ENCODE assay signal across 13 mouse cellular contexts in genomic region chr2:129580656-129581055, GRCm38 (mm10). TPM values are rescaled to one million over a fixed set of nuclear protein-coding genes. Genes with fewer than 3 reads are reported as not detected.
A peak's percentile ranks its signal among the peaks of the same experiment; 100 is the strongest.
DNase-seq lines count a peak whose midpoint lies in the region; ATAC-seq and TF ChIP-seq lines count a peak whose summit lies in the region.
"Had no signal": no experiment of that assay in that cellular context is flagged by ENCODE, and none has a peak within 500 bp of the region (broad histone marks: within the 10 kb centered on the region; RNA-seq: fewer than 3 reads in every experiment).

No protein-coding gene starts in this region.

- CTCF ChIA-PET in Patski (lab: Charles Lee): no interaction called here

- no peak overlapping the region for H3K9ac ChIP-seq in liver, embryonic 11.5 days (ENCODE audit: low read depth, low read length)

- intact Hi-C loops in gastrocnemius, postnatal 14 days (cut with DNase I; ENCODE audit: low total_unique reads): loop anchor here (10.0 kb wide), 1 partner anchor 76 kb away; no protein-coding TSS in a partner anchor

- H3K4me3 ChIP-seq in liver, embryonic 11.5 days (ENCODE audit: low read depth, low read length): no peak overlapping the region
- no peak overlapping the region for H3K4me3 ChIP-seq in thymus, adult 2 months (ENCODE audit: control insufficient read depth, insufficient read depth, low read length)

- TF ChIP-seq POLR2A in thymus, adult 2 months (IDR thresholded peaks at IDR 0.05; ENCODE audit: control insufficient read depth, extremely low read depth, insufficient read depth, low read length, poor library complexity): no peak

- WGBS in liver, embryonic 11.5 days: 75% methylated on average over 4 of the region's 4 CpGs
- WGBS in thymus, adult 2 months: 94% methylated on average over 4 of the region's 4 CpGs

- no peak overlapping the region for H3K27ac ChIP-seq in liver, embryonic 11.5 days (ENCODE audit: low read depth, low read length)
- H3K27ac ChIP-seq in thymus, adult 2 months (ENCODE audit: control insufficient read depth, insufficient read depth, low read length): no peak overlapping the region

- H3K4me2 ChIP-seq in liver, embryonic 11.5 days: no peak overlapping the region

- peak; percentile 8 for ATAC-seq in Patski
- no peak for ATAC-seq in liver, embryonic 11.5 days (replicated peaks; ENCODE audit: low FRiP score)

- DNase-seq in gastrocnemius, postnatal 14 days: peak; percentile 41
- no peak for DNase-seq in gastrocnemius, postnatal 10 days
- DNase-seq in 3T3-L1 (ENCODE audit: low read depth, low spot score) (peak; percentile 32), Patski (ENCODE audit: low read depth, low spot score) (no peak)
- peak; percentile 71 for DNase-seq in cerebellum, adult 9-11 months
- DNase-seq in ovary, postnatal 14 days (ENCODE audit: low spot score): no peak
- no peak for DNase-seq in liver, embryonic 11.5 days (ENCODE audit: low spot score)
- DNase-seq in thymus, adult 2 months: no peak
- DNase-seq: kidney, adult 2 months had no signal

- in situ Hi-C loops in Patski (cut with MboI; ENCODE audit: low pct_unique_long_range_greater_than_20kb): no loop called here

- H3K36me3 ChIP-seq in liver, embryonic 11.5 days (ENCODE audit: control insufficient read depth, insufficient read depth, low read length): no peaks in the 10 kb centered on the region
- no peaks in the 10 kb centered on the region for H3K36me3 ChIP-seq in thymus, adult 2 months (ENCODE audit: control insufficient read depth, insufficient read depth, low read length)

- H3K9me3 ChIP-seq in liver, embryonic 11.5 days (ENCODE audit: control insufficient read depth, low read length): no peaks in the 10 kb centered on the region

- POLR2A ChIA-PET in Patski (lab: Charles Lee): no interaction called here

- H3K4me1 ChIP-seq in liver, embryonic 11.5 days (replicated peaks; ENCODE audit: control insufficient read depth, insufficient read depth, low read length): no peaks in the 10 kb centered on the region
- H3K4me1 ChIP-seq in thymus, adult 2 months (replicated peaks; ENCODE audit: control insufficient read depth, insufficient read depth, low read length): no peaks in the 10 kb centered on the region

- TF ChIP-seq CTCF in Patski (IDR thresholded peaks at IDR 0.05): no peak
- no peak for TF ChIP-seq CTCF in thymus, adult 2 months (IDR thresholded peaks at IDR 0.05; ENCODE audit: borderline replicate concordance, control insufficient read depth, extremely low read depth, insufficient read depth, low read length, poor library complexity)

- H3K27me3 ChIP-seq in Patski: no peaks in the 10 kb centered on the region
- H3K27me3 ChIP-seq in liver, embryonic 11.5 days (replicated peaks; ENCODE audit: control insufficient read depth, insufficient read depth, low read length): no peaks in the 10 kb centered on the region
- H3K27me3 ChIP-seq in thymus, adult 2 months (ENCODE audit: control insufficient read depth, insufficient read depth, low read length): no peaks in the 10 kb centered on the region

RNA-seq across cellular contexts. Expression of gene Sirpa, which starts 12.0 kb away (rescaled TPM):
- 10 to 100 TPM in 1 of 2 experiments, 1 to 10 TPM in 1; 9.5 to 14.4 TPM for total RNA-seq in gastrocnemius, postnatal 14 days (2021)
- 10 to 100 TPM; 17.2 to 29.1 TPM for total RNA-seq in gastrocnemius, postnatal 10 days (2021)
- 110 TPM for polyA plus RNA-seq in Patski (2021)
- 26.8 and 29.6 TPM in 2 replicates for polyA plus RNA-seq in liver, embryonic 11.5 days (2014; fragmentation: Nextera tagmentation; extraction: Ambion mirVana)
- polyA plus RNA-seq in thymus, adult 2 months (2012; rRNA removed): 56.0 and 63.1 TPM in 2 replicates

RNA-seq across cellular contexts. Expression of gene F830045P16Rik, which starts 44.3 kb away (rescaled TPM):
- total RNA-seq in gastrocnemius, postnatal 14 days (2021): not detected
- total RNA-seq in gastrocnemius, postnatal 10 days (2021): under 1 TPM in 1 of 2 experiments, not detected in 1; 0.12 TPM
- polyA plus RNA-seq in Patski (2021): not detected
- polyA plus RNA-seq in liver, embryonic 11.5 days (2014; fragmentation: Nextera tagmentation; extraction: Ambion mirVana): not detected in 2 replicates
- polyA plus RNA-seq in thymus, adult 2 months (2012; rRNA removed): 0.12 TPM in 1 of 2 replicates, not detected in the other
- total RNA-seq: common myeloid progenitor, adult 5-6 weeks; hematopoietic stem cell, adult 5-6 weeks had no signal
- polyA plus RNA-seq: kidney, adult 2 months; liver, embryonic 16.5 days; stomach, embryonic 14.5 days had no signal

Comparison
In these comparisons a context has a peak if more than half of its experiments do, and no peak if none do; other contexts are left out.
1. DNase-seq: peak in gastrocnemius, postnatal 14 days (single experiment), 3T3-L1 (single experiment) and cerebellum, adult 9-11 months (single experiment); none in gastrocnemius, postnatal 10 days (single experiment), Patski (single experiment), ovary, postnatal 14 days (single experiment), liver, embryonic 11.5 days (single experiment) and thymus, adult 2 months (single experiment).